Mouse (Mus musculus): ENCODE results near the gene Tbc1d16. TPM values are rescaled to one million over a fixed set of nuclear protein-coding genes. Genes with fewer than 3 reads are reported as not detected.

Tbc1d16 gene
- polyA plus RNA-seq, 1 experiment from 2014 or later = 20.9 TPM

- Histone ChIP-seq H3K27ac (no peak overlapping the region), H3K36me3 (no peaks in the 10 kb centered on the region), H3K4me1 (peaks cover 8% of the 10 kb centered on the region), H3K9me3 (no peaks in the 10 kb centered on the region), H3K9ac (no peak overlapping the region), H3K4me3 (no peak overlapping the region), H3K27me3 (no peaks in the 10 kb centered on the region), H3K4me2 (no peak overlapping the region)
- ATAC-seq (ENCODE audit: borderline replicate concordance, extremely low read depth, low FRiP score, low TSS enrichment) = no peak
- 82% methylated on average over 4 of the region's 4 CpGs for WGBS
Observed at GRCm38 (mm10) chr11:119199233-119199601, 29.1 kb downstream of the Tbc1d16 start.

GRCm38 (mm10) chr11:119198564-119199232, 29.6 kb downstream of the Tbc1d16 start:
- no peak for ATAC-seq (ENCODE audit: borderline replicate concordance, extremely low read depth, low FRiP score, low TSS enrichment)
- H3K27ac ChIP-seq = no peak overlapping the region
- no peaks in the 10 kb centered on the region for H3K27me3 ChIP-seq
- H3K4me3 ChIP-seq = no peak overlapping the region
- H3K36me3 ChIP-seq = no peaks in the 10 kb centered on the region
- WGBS = 44% methylated on average over 26 of the region's 26 CpGs
- no peaks in the 10 kb centered on the region for H3K9me3 ChIP-seq
- H3K4me1 ChIP-seq = peaks cover 8% of the 10 kb centered on the region
- peak overlapping the region; percentile 10; the same call in 1 of the 2 replicates for H3K4me2 ChIP-seq
- no peak overlapping the region for H3K9ac ChIP-seq

- H3K27me3 ChIP-seq = no peaks in the 10 kb centered on the region
- H3K4me1 ChIP-seq = peaks cover 8% of the 10 kb centered on the region
- no peak for ATAC-seq (ENCODE audit: borderline replicate concordance, extremely low read depth, low FRiP score, low TSS enrichment)
- peak overlapping the region; percentile 10; the same call in 1 of the 2 replicates for H3K4me2 ChIP-seq
- no peaks in the 10 kb centered on the region for H3K36me3 ChIP-seq
- H3K27ac ChIP-seq = no peak overlapping the region
- no peaks in the 10 kb centered on the region for H3K9me3 ChIP-seq
- no peak overlapping the region for H3K4me3 ChIP-seq
- H3K9ac ChIP-seq = no peak overlapping the region
- 76% methylated on average over 18 of the region's 18 CpGs for WGBS
Observed at GRCm38 (mm10) chr11:119197618-119198563, 30.4 kb downstream of the Tbc1d16 start.

- Histone ChIP-seq H3K4me2 (no peak overlapping the region), H3K9me3 (no peaks in the 10 kb centered on the region), H3K9ac (no peak overlapping the region), H3K4me1 (peaks cover 27% of the 10 kb centered on the region), H3K36me3 (no peaks in the 10 kb centered on the region), H3K27ac (no peak overlapping the region), H3K4me3 (no peak overlapping the region), H3K27me3 (no peaks in the 10 kb centered on the region)
- no peak for ATAC-seq (ENCODE audit: borderline replicate concordance, extremely low read depth, low FRiP score, low TSS enrichment)
- WGBS = 81% methylated on average over 9 of the region's 9 CpGs
Observed at GRCm38 (mm10) chr11:119192605-119193004, 35.7 kb downstream of the Tbc1d16 start.

- H3K9ac ChIP-seq = no peak overlapping the region
- H3K27ac ChIP-seq = no peak overlapping the region
- peaks cover 31% of the 10 kb centered on the region for H3K4me1 ChIP-seq
- no peaks in the 10 kb centered on the region for H3K27me3 ChIP-seq
- no peak overlapping the region for H3K4me2 ChIP-seq
- no peak overlapping the region for H3K4me3 ChIP-seq
- H3K9me3 ChIP-seq = no peaks in the 10 kb centered on the region
- WGBS = 81% methylated on average over 5 of the region's 5 CpGs
- H3K36me3 ChIP-seq = no peaks in the 10 kb centered on the region
- no peak for ATAC-seq (ENCODE audit: borderline replicate concordance, extremely low read depth, low FRiP score, low TSS enrichment)
Observed at GRCm38 (mm10) chr11:119192176-119192575, 36.1 kb downstream of the Tbc1d16 start.

- H3K4me2 ChIP-seq = no peak overlapping the region
- no peak overlapping the region for H3K4me3 ChIP-seq
- no peaks in the 10 kb centered on the region for H3K9me3 ChIP-seq
- H3K9ac ChIP-seq = no peak overlapping the region
- H3K27ac ChIP-seq = no peak overlapping the region
- H3K36me3 ChIP-seq = no peaks in the 10 kb centered on the region
- WGBS = 70% methylated on average over 9 of the region's 9 CpGs
- H3K4me1 ChIP-seq = peaks cover 37% of the 10 kb centered on the region
- no peak for ATAC-seq (ENCODE audit: borderline replicate concordance, extremely low read depth, low FRiP score, low TSS enrichment)
- H3K27me3 ChIP-seq = no peaks in the 10 kb centered on the region
Observed at GRCm38 (mm10) chr11:119191606-119192081, 36.7 kb downstream of the Tbc1d16 start.

GRCm38 (mm10) chr11:119190498-119190897, 37.8 kb downstream of the Tbc1d16 start:
- no peak overlapping the region for H3K4me2 ChIP-seq
- no peaks in the 10 kb centered on the region for H3K27me3 ChIP-seq
- H3K9ac ChIP-seq = no peak overlapping the region
- WGBS = 20% methylated on average over 11 of the region's 11 CpGs
- peaks cover 39% of the 10 kb centered on the region for H3K4me1 ChIP-seq
- no peaks in the 10 kb centered on the region for H3K9me3 ChIP-seq
- no peak overlapping the region for H3K27ac ChIP-seq
- ATAC-seq (ENCODE audit: borderline replicate concordance, extremely low read depth, low FRiP score, low TSS enrichment) = peak; percentile 67; the same call in 1 of the 2 replicates
- no peaks in the 10 kb centered on the region for H3K36me3 ChIP-seq
- H3K4me3 ChIP-seq = no peak overlapping the region

- no peak overlapping the region for H3K27ac ChIP-seq
- 91% methylated on average over 3 of the region's 3 CpGs for WGBS
- ATAC-seq (ENCODE audit: borderline replicate concordance, extremely low read depth, low FRiP score, low TSS enrichment) = no peak
Observed at GRCm38 (mm10) chr11:119189319-119189718, 39.0 kb downstream of the Tbc1d16 start.

GRCm38 (mm10) chr11:119188389-119188788, 39.9 kb downstream of the Tbc1d16 start:
- H3K27me3 ChIP-seq = no peaks in the 10 kb centered on the region
- no peak overlapping the region for H3K27ac ChIP-seq
- H3K4me1 ChIP-seq = peaks cover 51% of the 10 kb centered on the region
- no peak for ATAC-seq (ENCODE audit: borderline replicate concordance, extremely low read depth, low FRiP score, low TSS enrichment)
- H3K9me3 ChIP-seq = no peaks in the 10 kb centered on the region
- H3K4me2 ChIP-seq = no peak overlapping the region
- WGBS = 23% methylated on average over 6 of the region's 6 CpGs
- no peak overlapping the region for H3K4me3 ChIP-seq
- H3K9ac ChIP-seq = no peak overlapping the region
- no peaks in the 10 kb centered on the region for H3K36me3 ChIP-seq

More at GRCm38 (mm10) chr11:119189319-119189718, 39.0 kb downstream of the Tbc1d16 start:
- no peak overlapping the region for H3K4me2 ChIP-seq
- no peak overlapping the region for H3K4me3 ChIP-seq
- H3K36me3 ChIP-seq = no peaks in the 10 kb centered on the region
- H3K9me3 ChIP-seq = no peaks in the 10 kb centered on the region
- no peaks in the 10 kb centered on the region for H3K27me3 ChIP-seq
- H3K4me1 ChIP-seq = peaks cover 47% of the 10 kb centered on the region
- no peak overlapping the region for H3K9ac ChIP-seq

- H3K4me3 ChIP-seq = no peak overlapping the region
- no peaks in the 10 kb centered on the region for H3K36me3 ChIP-seq
- ATAC-seq (ENCODE audit: borderline replicate concordance, extremely low read depth, low FRiP score, low TSS enrichment) = no peak
- peaks cover 56% of the 10 kb centered on the region for H3K4me1 ChIP-seq
- no peaks in the 10 kb centered on the region for H3K27me3 ChIP-seq
- WGBS = 51% methylated on average over 10 of the region's 10 CpGs
- no peaks in the 10 kb centered on the region for H3K9me3 ChIP-seq
- no peak overlapping the region for H3K9ac ChIP-seq
- no peak overlapping the region for H3K27ac ChIP-seq
- H3K4me2 ChIP-seq = no peak overlapping the region
Observed at GRCm38 (mm10) chr11:119187800-119188197, 40.5 kb downstream of the Tbc1d16 start.

- 43% methylated on average over 25 of the region's 25 CpGs for WGBS
- Histone ChIP-seq H3K27me3 (no peaks in the 10 kb centered on the region), H3K4me3 (no peak overlapping the region), H3K9ac (no peak overlapping the region), H3K4me1 (peaks cover 53% of the 10 kb centered on the region), H3K9me3 (no peaks in the 10 kb centered on the region), H3K4me2 (no peak overlapping the region), H3K36me3 (no peaks in the 10 kb centered on the region), H3K27ac (no peak overlapping the region)
- ATAC-seq (ENCODE audit: borderline replicate concordance, extremely low read depth, low FRiP score, low TSS enrichment) = peak; percentile 43; the same call in 1 of the 2 replicates
Observed at GRCm38 (mm10) chr11:119186989-119187799, 41.1 kb downstream of the Tbc1d16 start.
